Mouse (Mus musculus) T-helper 2 cell (primary cell): Measurements from ENCODE around the gene Ckap5.
"Not testable (repeated sequence)": the region's sequence is repeated elsewhere in the genome, so short reads cannot be mapped to it uniquely, and the experiment has no call there.

Source experiments
- in situ Hi-C: fragments of 300-600 bp; cut with MboI, MseI; formaldehyde crosslinking; loops from one replicate; pipeline ENCODE4 v1.15.1; 2025; ENCODE audit warnings: high pct_unique_total_duplicates

Gene Ckap5

GRCm38 (mm10) chr2:91526294-91527146 lies at the start of gene Ckap5:
TSS of gene Ckap5 (plus strand) at chr2:91526762.
- in situ Hi-C loops = no loop called here

GRCm38 (mm10) chr2:91476841-91477240 lies 49.7 kb upstream of the Ckap5 start:
- in situ Hi-C loops = no loop called here

DNA sequence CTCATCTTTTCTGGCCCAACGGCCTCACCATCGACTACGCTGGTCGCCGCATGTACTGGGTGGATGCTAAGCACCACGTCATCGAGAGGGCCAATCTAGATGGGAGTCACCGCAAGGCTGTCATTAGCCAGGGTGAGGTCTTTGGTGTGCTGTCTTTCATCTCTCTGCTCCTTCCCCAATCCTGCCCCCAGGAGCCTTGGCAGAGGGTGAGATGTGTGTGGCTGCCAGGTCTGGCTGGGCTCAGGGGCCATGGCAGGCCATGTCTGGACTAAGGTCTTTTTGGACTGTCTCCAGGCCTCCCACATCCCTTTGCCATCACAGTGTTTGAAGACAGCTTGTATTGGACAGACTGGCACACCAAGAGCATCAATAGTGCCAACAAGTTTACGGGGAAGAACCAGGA lies 46.2 kb upstream of the Ckap5 start:
- in situ Hi-C loops = no loop called here

GRCm38 (mm10) chr2:91480805-91481514 lies 45.6 kb upstream of the Ckap5 start:
- in situ Hi-C loops = no loop called here

DNA sequence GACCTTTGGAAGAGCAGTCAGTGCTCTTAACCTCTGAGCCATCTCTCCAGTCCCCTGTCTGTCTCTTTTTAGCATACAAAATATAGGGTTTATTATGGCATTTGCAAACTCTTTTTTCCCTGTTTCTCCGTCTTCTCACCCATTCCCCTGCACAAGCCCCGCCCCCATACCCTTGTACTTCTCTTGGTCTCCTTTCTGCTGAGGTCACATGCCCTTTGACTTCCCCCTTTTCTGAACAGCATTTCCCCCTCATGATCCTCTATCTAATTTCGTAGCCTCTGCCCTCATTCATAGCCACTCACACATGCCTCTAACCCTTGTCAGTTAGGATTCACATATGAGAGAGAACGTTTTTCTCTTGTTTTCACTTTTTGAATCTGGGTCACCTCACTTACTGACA lies 41.9 kb upstream of the Ckap5 start:
- in situ Hi-C loops = no loop called here

DNA sequence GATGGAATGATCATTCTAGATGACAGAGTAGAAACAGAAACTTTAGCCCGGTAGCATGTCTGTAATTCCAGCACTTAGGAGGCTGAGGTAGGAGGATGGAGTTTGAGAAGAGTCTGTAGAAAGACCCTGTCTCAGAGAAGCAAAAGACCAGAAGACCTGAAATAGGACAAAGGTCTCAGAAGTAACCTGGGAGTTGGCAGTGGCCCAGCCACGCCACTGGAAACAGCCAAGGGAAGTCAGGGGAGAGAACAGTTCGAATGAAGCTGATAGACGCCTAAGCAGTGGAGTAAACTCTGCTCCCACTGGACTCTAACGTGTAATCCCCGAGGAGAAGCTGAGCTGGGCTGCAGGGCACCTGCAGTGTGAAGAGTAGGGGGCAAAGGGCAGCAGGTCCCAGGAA lies 41.3 kb upstream of the Ckap5 start:
- in situ Hi-C loops = no loop called here

DNA sequence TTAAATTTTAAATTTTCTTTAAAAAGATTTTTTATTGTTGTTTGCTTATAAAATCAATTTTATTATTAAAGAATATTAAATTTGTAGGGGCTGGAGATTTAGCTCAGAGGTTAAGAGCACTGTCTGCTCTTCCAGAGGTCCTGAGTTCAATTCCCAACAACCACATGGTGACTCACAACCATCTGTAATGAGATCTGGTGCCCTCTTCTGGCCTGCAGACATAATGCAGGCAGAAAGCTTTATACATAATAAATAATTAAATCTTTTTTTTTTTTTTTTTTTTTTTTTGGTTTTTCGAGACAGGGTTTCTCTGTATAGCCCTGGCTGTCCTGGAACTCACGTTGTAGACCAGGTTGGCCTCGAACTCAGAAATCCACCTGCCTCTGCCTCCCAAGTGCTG lies 39.3 kb upstream of the Ckap5 start:
- in situ Hi-C loops = not testable (repeated sequence)

- in situ Hi-C loops = loop anchor here (5.0 kb wide), 1 partner anchor 200 kb away; no protein-coding TSS in a partner anchor
These were observed 34.4 kb upstream of the Ckap5 start for GRCm38 (mm10) chr2:91492071-91492635.

GRCm38 (mm10) chr2:91493981-91494380 lies 32.6 kb upstream of the Ckap5 start:
- in situ Hi-C loops = loop anchor here (5.0 kb wide), 1 partner anchor 202 kb away; no protein-coding TSS in a partner anchor

GRCm38 (mm10) chr2:91498093-91498719 lies 28.4 kb upstream of the Ckap5 start:
- in situ Hi-C loops = no loop called here

- in situ Hi-C loops = no loop called here
These were observed 18.5 kb upstream of the Ckap5 start for GRCm38 (mm10) chr2:91508076-91508475.

- in situ Hi-C loops = no loop called here
These were observed 9.4 kb upstream of the Ckap5 start for GRCm38 (mm10) chr2:91517186-91517585.

DNA sequence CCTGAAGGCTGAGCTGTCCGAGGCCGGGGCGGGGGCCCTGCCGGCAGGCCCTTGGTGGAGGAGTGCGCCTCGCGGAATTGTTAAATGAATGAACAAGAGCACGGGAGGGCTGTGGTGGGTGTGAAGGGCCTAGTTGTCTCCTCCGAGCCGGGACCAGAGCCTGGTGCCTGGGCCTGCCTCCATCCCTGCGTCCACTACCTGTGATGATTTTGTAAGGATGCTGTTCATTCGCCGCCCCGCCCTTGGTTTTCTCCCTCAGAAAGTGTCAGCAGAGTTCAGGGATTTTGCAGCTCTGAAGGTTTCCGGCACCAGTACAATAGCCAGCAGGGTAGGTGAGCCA lies 555 bp downstream of the Ckap5 start:
- in situ Hi-C loops = no loop called here

DNA sequence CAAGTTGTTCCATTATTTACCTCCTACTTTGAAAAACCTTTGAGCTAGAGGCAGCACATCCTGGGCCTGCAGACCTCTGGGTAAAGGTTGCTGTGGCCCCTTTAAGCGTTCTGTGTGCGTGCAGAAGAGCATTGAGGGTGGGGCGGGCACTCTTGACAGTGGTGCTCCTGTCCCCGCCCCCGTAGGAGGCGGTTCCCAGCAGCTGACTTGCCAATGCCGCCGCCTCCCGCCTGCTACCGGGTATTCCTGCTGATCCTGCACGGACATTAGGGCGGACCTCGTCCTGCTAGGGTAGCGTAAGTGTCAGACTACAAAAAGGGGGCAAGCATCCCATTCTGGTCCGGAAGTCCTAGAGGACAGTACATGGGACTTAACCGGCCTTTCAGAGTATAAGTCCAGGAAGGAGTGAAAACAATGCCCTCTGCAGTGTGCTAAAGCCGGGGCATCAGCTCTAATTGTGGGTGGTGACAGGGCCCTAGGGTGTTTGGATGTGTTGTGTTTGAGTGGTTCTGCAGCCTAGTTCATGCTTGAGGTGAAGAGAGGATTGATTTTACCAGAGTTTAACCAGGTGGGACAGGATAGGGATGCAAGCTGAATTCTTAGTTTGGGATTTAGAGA lies 11.1 kb downstream of the Ckap5 start:
- in situ Hi-C loops = no loop called here

DNA sequence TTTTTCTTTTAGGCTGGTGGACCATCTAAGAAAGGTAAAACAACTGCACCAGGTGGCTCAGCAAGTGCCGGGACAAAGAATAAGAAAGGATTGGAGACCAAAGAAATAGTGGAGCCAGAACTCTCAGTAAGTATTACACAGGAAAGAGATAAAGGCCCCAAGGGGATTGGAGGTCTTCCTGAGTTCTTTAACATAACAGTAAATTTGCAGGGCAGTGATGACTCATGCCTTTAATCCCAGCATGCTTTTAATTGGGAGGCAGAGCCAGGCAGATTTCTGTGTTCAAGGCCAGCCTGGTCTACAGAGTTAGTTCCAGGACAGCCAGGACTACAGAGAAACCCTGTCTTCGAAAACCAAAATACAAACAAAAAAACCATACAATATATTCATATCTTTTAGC lies 41.6 kb downstream of the Ckap5 start:
- in situ Hi-C loops = no loop called here

GRCm38 (mm10) chr2:91580894-91581293 lies 54.3 kb downstream of the Ckap5 start:
- in situ Hi-C loops = loop anchor here (10.0 to 25.0 kb wide), 2 partner anchors 426 to 819 kb away; no protein-coding TSS in a partner anchor

DNA sequence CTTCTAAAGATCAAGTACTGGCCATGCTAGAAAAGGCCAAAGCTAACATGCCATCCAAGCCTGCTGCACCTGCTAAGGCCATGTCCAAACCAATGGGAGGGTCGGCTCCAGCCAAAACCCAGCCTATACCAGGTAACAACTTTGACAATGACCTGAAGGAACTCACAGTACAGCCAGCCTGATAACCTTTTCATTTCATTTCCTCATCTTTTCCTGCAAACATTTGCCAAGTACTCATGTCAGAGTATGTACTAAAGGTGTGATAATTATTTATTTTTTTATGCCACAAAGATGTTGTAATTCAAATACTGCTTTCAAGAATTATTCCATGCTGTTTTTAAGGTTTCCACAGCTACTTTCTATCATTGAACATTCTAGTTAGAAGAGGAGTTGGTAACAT lies 59.7 kb downstream of the Ckap5 start:
- in situ Hi-C loops = loop anchor here (10.0 to 25.0 kb wide), 2 partner anchors 431 to 824 kb away; no protein-coding TSS in a partner anchor

- in situ Hi-C loops = no loop called here
These were observed 73.9 kb downstream of the Ckap5 start for GRCm38 (mm10) chr2:91600475-91600874.

DNA sequence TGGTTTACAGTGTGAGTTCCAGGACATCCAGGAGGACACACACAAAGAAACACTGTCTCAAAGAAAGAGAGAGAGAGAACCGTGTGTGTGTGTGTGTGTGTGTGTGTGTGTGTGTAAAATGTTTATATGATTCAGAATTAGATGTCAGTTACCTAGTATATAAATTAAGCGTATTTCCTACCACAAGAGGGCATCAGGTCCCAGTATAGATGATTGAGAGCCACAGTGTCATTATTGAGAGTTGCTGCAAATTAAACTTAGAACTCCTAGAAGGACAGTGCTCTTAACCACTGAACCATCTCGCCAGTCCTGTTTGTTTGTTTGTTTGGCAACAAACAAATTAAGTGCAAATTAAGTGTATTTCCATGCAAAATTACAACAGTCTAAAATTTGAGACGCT lies 75.8 kb downstream of the Ckap5 start:
- in situ Hi-C loops = no loop called here

DNA sequence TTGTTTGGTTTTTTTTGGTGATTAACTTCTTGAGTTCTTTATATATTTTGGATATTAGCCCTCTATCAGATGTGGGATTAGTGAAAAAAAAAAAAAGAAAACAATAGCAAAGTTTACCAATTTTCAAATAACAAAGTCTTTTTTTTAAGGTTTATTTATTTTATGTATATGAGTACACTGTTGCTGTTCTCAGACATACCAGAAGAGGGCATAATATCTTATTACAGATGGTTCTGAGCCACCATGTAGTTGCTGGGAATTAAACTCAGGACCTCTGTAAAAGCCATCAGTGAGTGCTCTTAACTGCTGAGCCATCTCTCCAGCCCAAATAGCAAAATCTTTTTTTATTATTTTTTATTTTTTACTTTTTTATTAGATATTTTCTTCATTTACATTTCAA lies 82.8 kb downstream of the Ckap5 start:
- in situ Hi-C loops = not testable (repeated sequence)

DNA sequence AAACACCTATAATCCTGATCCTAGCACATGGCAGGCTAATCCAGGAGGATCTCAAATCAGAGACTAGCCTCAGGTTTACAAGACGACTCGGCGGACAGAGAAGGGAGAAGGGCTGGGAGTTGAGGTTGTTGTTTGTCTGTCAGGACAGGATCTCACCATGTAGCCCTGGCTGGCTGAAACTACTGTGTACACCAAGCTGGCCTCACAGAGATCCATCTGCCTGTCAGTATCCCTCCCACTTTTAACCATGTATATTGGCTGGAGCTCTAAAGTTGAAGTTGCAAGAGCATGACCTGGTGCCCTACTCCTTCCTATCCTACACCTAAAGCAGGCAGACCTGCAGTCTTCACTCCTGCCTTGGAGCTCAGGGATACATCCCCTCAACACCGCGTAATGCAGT lies 95.8 kb downstream of the Ckap5 start:
- in situ Hi-C loops = no loop called here

GRCm38 (mm10) chr2:91623366-91623765 lies 96.8 kb downstream of the Ckap5 start:
- in situ Hi-C loops = not testable (repeated sequence)
